Mouse (Mus musculus) lung, embryonic 16.5 days (tissue): ENCODE measurements around the gene Snrpc. TPM values are rescaled to one million over a fixed set of nuclear protein-coding genes. Genes with fewer than 3 reads are reported as not detected.

Source experiments
- ATAC-seq: fragments of 200-750 bp; cut with Nextera tagmentation; 2 replicates; pipeline ENCODE4 v1.8.0; 2017; ENCODE audit warnings: low read depth, mild to moderate bottlenecking, moderate library complexity
- H3K27ac ChIP-seq: fragments of 300-500 bp; sonication (generic); 2 replicates; pipeline ENCODE4 v1.5.1; 2014; ENCODE audit warnings: mild to moderate bottlenecking, control low read depth, low read length
- H3K27me3 ChIP-seq: fragments of 300-500 bp; sonication (generic); 2 replicates; pipeline ENCODE4 v1.6.1; 2014; ENCODE audit warnings: low read depth, low read length, mixed read lengths; ENCODE audit not compliant: control insufficient read depth, insufficient read depth
- H3K36me3 ChIP-seq: fragments of 300-500 bp; sonication (generic); 2 replicates; pipeline ENCODE4 v1.6.1; 2014; ENCODE audit warnings: low read length; ENCODE audit not compliant: control insufficient read depth, insufficient read depth
- H3K4me1 ChIP-seq: fragments of 300-500 bp; sonication (generic); replicated peaks from 2 replicates; pipeline ENCODE4 v1.6.1; 2014; ENCODE audit warnings: low read length, mixed read lengths; ENCODE audit not compliant: control insufficient read depth, insufficient read depth
- H3K4me2 ChIP-seq: fragments of 300-500 bp; sonication (generic); 2 replicates; pipeline ENCODE4 v1.6.1; 2014; ENCODE audit warnings: low read depth, low read length, control low read depth
- H3K4me3 ChIP-seq: fragments of 300-500 bp; sonication (generic); 2 replicates; pipeline ENCODE4 v1.5.1; 2014; ENCODE audit warnings: mild to moderate bottlenecking, low read length, control low read depth
- H3K9ac ChIP-seq: fragments of 300-500 bp; sonication (generic); 2 replicates; pipeline ENCODE4 v1.6.1; 2014; ENCODE audit warnings: low read length, control low read depth
- H3K9me3 ChIP-seq: fragments of 300-500 bp; sonication (generic); 2 replicates; pipeline ENCODE4 v1.6.1; 2016; ENCODE audit warnings: low read length; ENCODE audit not compliant: control insufficient read depth
- WGBS: fragments of 180-500 bp; shearing (Covaris S2); extraction: QIAGEN DNeasy Blood & Tissue Kit; methylation state at CpG from one replicate; pipeline ENCODE4 v1.1.7; 2014; 5-methylcytosine and 5-hydroxymethylcytosine counted together
- polyA plus RNA-seq: library from polyadenylated mRNA; unstranded; fragments of >200 nt; fragmentation: Nextera tagmentation; extraction: Ambion mirVana; gene quantifications from 2 replicates; pipeline ENCODE4 v1.2.1, GENCODE M21; 2015

The Snrpc gene
- polyA plus RNA-seq, 1 experiment from 2014 or later, result 313 TPM

DNA sequence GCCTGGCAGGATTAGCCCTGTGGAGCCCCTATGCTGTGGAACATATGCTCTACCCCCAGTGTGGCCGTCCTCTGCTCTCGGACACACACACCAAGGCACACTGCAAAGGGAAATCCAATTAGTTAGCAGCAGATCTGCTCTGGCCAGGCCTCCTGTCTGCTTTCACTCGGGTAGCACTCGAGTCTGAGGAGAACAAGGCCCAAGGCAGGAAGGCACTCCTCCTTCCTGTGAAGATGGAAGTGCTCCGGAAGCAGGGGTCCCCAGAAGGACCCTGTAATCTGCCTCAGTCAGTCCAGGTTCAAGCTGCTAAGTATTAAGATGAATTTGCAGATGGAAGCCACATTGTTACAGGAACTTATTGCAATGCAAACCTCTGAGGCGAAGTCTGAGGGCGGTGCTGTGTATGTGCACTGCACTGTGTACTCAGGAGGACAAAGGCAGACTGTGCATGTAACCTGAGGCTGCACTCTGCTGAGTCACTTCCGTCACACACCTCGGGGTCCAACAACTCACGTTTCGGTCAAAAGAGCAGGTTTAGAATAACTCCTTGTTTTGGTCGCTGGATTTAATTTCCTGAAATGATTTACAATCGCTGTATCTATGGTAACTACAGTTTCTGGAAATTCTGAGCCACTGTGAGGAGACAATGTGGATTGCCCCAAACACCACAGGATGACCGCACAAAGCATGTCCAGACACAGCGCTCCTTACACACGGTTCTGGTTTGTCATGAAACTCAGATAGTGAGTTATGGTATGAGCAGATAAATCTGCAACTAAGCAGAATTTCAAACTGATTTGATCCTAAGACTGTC lies 38.0 kb upstream of the Snrpc start:
- Histone ChIP-seq H3K27me3 (no peaks in the 10 kb centered on the region), H3K4me2 (peak overlapping the region; percentile 4; the same call in 1 of the 2 replicates), H3K27ac (peak overlapping the region; percentile 86), H3K9ac (peak overlapping the region; percentile 7), H3K9me3 (no peaks in the 10 kb centered on the region), H3K36me3 (no peaks in the 10 kb centered on the region), H3K4me1 (peaks cover 42% of the 10 kb centered on the region), H3K4me3 (no peak overlapping the region)
- WGBS, result 18% methylated on average over 16 of the region's 16 CpGs
- ATAC-seq, result peak; percentile 85

DNA sequence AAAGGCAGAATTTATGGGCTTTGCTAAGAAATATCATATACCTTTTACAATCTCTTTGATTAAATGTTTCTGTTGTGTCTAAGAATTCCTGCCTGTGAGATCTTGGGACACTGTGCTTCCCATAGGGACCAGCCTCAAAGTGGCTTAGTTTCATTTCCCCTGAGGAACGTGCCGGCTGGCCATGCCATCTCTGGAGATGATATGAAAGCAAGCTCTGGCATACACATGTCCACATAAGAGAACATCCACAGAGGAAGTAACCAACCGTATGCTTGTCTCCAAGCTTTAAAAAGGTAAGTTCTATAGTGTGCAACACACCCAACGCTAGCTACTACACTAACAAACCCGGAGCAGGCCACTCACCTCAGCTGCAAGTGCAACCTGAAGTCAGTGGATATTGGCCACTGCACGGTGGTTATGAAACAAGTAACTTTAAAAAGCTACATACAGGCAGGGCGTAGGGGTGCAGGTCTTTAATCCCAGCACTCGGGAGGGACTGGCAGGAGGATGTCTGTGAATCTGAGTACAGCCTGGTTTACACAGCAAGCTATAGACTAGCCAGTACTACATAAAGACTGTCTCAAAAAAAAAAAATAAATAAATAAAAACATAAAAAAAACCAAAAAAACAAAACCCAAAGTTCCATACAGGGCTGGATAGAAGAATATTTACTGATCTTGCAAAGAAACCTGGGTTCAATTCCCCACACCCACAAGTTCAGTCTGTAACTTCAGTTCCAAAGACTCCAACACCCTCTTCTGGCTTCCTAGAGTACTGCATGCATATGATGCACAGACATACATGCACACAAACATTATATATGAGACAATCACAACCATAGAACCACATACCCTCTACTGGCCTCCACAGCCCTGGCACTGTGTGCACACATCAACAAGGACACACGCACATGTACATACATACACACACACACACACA lies 37.0 kb upstream of the Snrpc start:
- no peak for ATAC-seq
- Histone ChIP-seq H3K9me3 (no peaks in the 10 kb centered on the region), H3K4me3 (no peak overlapping the region), H3K9ac (no peak overlapping the region), H3K36me3 (no peaks in the 10 kb centered on the region), H3K4me2 (no peak overlapping the region), H3K27ac (peak overlapping the region; percentile 44), H3K27me3 (no peaks in the 10 kb centered on the region), H3K4me1 (peaks cover 42% of the 10 kb centered on the region)
- 72% methylated on average over 9 of the region's 9 CpGs for WGBS

DNA sequence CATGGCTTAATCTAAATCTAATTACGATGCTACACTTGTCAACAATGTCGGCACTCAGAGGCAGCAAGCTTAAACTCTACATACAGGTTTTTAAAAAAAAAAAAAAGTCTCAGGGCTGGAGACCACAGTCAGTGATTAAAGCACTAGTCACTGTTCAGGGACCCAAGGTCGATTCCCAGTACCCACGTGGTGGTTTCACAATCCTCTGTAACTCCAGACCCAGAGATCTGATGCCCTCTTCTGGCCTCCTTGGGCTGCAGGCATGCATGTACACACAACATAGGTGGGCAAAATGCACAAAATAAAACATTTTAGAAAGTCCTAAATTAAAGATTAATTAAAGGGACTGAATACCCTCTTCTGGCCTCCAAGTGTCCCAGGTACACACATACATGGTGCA lies 34.2 kb upstream of the Snrpc start:
- Histone ChIP-seq H3K4me3 (no peak overlapping the region), H3K9me3 (no peaks in the 10 kb centered on the region), H3K27ac (no peak overlapping the region), H3K36me3 (no peaks in the 10 kb centered on the region), H3K9ac (no peak overlapping the region), H3K4me2 (no peak overlapping the region), H3K4me1 (peaks cover 22% of the 10 kb centered on the region), H3K27me3 (no peaks in the 10 kb centered on the region)
- WGBS, result 78% methylated on average over 4 of the region's 4 CpGs
- ATAC-seq, result no peak

DNA sequence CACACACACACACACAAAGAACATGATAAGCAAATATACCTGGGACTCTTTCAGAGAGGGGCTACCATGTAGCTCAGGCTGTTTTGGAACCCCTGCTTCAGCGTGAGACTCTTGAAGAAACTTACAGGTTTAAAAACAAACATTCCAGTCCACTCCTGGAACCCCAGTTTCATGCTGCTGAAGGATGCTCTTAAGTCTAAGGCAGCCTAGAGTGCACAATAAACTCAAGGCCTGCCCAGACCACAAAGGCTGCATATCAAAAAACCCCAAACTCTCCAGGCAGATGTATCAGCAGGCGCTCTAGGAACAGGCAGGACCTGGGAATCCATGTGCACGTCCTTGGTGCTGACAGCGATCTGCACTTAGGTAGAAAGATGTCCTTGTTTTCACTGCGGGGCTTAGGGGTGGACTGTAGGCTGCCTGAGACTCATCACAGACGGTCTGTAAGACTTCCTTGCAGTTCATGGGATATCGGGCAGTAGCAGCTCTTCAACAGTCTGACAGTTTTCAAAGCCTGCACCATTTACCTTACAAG lies 33.7 kb upstream of the Snrpc start:
- ATAC-seq, result peak; percentile 32; the same call in 1 of the 2 replicates
- Histone ChIP-seq H3K36me3 (no peaks in the 10 kb centered on the region), H3K9ac (no peak overlapping the region), H3K9me3 (no peaks in the 10 kb centered on the region), H3K4me3 (no peak overlapping the region), H3K4me2 (no peak overlapping the region), H3K27ac (peak overlapping the region; percentile 44), H3K4me1 (peaks cover 22% of the 10 kb centered on the region), H3K27me3 (no peaks in the 10 kb centered on the region)
- WGBS, result 60% methylated on average over 7 of the region's 7 CpGs

DNA sequence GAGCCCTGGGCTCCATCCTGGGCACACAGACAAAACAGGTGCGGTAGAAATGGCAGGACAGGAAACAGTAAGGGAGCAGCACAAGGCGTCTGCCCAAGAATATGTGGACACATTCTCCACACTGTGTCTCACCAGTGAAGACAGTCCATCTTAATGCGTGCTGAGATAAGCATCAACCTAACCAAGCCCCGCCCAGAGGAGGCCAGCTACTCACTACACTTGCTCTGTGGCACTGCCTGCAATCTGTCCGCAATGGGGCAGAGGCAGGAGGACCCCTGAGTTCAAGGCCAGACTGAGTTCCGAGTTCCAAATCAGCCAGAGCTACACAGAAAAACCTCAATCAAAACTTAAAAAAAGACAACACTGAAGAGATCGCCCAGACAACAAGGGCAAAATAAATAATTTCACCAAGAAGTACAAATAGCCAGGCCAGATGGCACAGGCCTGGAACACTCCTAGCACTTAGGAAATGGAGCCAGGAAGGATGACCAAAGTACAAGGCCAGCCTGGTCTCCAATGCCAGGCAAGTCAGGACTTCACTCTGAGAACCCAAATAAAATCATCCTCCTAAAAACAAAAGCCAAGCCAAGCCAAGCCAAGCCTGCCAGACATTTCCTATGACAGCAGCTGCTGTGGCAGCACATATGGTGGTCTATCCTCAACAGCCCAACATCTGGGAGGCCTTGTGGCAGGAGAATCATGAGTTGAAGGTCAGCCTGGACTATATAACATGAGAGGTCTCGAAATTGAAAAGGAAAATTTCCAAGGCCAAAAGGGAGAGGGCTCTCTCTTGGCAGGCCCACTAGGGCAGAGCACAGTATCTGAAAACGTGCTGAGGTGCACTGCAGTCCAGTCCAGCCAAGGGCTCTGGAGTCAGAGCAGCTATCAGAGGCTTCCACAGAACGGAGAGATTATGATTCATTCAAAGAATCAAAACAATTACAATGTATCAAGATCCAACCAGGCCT lies 32.9 kb upstream of the Snrpc start:
- H3K9me3 ChIP-seq, result no peaks in the 10 kb centered on the region
- H3K4me3 ChIP-seq, result no peak overlapping the region
- H3K27me3 ChIP-seq, result no peaks in the 10 kb centered on the region
- H3K9ac ChIP-seq, result no peak overlapping the region
- no peak for ATAC-seq
- H3K27ac ChIP-seq, result peak overlapping the region; percentile 44
- WGBS, result 75% methylated on average over 10 of the region's 10 CpGs
- H3K4me1 ChIP-seq, result peaks cover 16% of the 10 kb centered on the region
- no peak overlapping the region for H3K4me2 ChIP-seq
- H3K36me3 ChIP-seq, result no peaks in the 10 kb centered on the region

DNA sequence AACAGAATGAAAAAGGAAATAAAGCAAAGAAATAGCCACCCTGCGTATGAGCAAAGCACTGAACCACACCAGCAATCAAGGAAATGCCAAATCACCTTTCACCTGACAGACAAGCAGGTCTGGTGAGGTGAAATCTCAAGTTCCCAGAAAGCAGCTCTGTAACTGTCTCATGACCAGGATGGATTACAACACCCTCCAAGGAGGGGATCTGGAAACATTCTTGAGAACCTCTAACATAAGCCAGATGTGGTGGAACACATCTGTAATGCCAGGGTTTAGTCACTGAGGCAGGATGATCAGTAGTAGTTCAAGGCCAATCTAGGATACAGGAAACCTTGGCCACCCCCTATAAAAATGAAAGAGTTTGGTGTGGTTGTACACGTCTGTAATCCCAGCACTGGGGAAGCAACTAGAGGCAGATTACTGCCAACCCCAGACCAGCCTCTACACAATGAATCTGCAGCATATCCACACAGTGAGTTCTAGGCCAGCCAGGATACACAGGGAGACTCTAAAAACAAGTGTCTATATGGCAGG lies 30.3 kb upstream of the Snrpc start:
- ATAC-seq, result no peak
- H3K4me1 ChIP-seq, result peaks cover 9% of the 10 kb centered on the region
- WGBS, result 72% methylated on average over 2 of the region's 2 CpGs
- H3K4me2 ChIP-seq, result no peak overlapping the region
- H3K9me3 ChIP-seq, result no peaks in the 10 kb centered on the region
- H3K4me3 ChIP-seq, result no peak overlapping the region
- no peak overlapping the region for H3K9ac ChIP-seq
- H3K27me3 ChIP-seq, result no peaks in the 10 kb centered on the region
- H3K27ac ChIP-seq, result no peak overlapping the region
- no peaks in the 10 kb centered on the region for H3K36me3 ChIP-seq

DNA sequence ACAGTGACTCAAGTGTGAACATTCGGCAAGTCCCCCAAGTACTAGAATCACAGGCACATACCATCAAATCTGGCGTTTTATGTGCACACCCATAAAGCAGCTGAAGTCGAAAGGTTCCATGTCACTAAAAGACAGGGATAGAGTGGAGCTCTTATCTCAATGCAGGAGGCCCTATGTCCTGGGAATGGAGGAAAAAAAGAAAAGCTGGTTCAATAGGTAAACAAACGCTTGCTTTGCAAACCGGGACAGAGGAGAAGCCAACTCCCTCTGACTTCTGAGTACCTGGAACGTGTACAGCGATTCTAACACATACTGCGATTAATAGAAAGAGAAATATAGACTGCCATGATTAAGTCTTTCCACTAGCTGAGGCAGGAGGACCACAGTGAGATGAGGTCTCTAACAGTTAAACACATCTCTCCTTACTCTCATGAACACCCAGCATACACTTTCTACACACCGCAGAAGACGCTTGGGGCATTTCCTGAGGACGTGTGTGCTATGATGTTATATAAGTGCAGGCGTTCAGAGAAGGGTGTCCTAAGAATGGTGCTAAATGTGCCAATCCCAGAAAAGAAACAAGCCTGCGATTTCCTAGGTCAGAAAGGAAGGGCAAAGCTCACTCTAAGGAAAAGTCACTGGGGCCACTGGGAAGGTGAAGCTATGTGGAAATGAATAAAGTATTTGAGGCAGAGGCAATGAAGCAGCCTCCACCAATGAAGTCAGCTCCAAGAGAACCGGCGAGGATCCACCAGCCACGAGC lies 27.2 kb upstream of the Snrpc start:
- no peak overlapping the region for H3K4me3 ChIP-seq
- ATAC-seq, result no peak
- WGBS, result 66% methylated on average over 16 of the region's 16 CpGs
- H3K4me1 ChIP-seq, result no peaks in the 10 kb centered on the region; the same call in 1 of the 2 replicates
- no peak overlapping the region for H3K4me2 ChIP-seq
- no peaks in the 10 kb centered on the region for H3K27me3 ChIP-seq
- no peaks in the 10 kb centered on the region for H3K36me3 ChIP-seq
- no peaks in the 10 kb centered on the region for H3K9me3 ChIP-seq
- H3K27ac ChIP-seq, result no peak overlapping the region
- no peak overlapping the region for H3K9ac ChIP-seq

DNA sequence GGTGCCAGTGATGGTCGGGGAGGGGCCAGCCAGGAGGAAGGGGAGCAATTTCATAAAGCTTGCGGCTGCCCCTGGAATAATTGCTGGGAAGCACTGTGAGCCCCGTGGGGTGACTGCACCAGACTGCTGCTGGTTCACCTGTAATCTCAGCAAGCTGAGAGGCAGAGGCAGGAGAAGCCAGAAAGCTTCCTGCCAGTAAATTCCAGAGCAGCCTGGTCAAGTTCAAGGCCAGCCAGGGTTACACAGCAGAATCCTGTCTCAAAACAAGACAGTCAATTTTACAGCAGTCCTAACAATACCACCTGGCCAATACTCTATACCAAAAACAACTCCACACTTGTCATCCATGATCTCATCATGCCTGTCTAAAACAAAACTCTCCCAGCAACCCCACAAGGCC lies 26.0 kb upstream of the Snrpc start:
- Histone ChIP-seq H3K9ac (no peak overlapping the region), H3K27ac (no peak overlapping the region), H3K4me2 (no peak overlapping the region), H3K4me3 (no peak overlapping the region), H3K9me3 (no peaks in the 10 kb centered on the region), H3K4me1 (no peaks in the 10 kb centered on the region; the same call in 1 of the 2 replicates), H3K36me3 (no peaks in the 10 kb centered on the region), H3K27me3 (no peaks in the 10 kb centered on the region)
- ATAC-seq, result no peak
- WGBS, result 69% methylated on average over 3 of the region's 3 CpGs
